In genomic region chr6:52213119-52213986, GRCm38 (mm10) we compare ENCODE assay signal across 7 mouse cellular contexts. TPM values are rescaled to one million over a fixed set of nuclear protein-coding genes. Genes with fewer than 3 reads are reported as not detected.
DNase-seq lines count a peak whose midpoint lies in the region; ATAC-seq and TF ChIP-seq lines count a peak whose summit lies in the region.

Gene Hoxa3, minus strand, starts transcription at chr6:52213336.
Gene Gm28308, minus strand, starts transcription at chr6:52213339.

- peak; percentile 49 for TF ChIP-seq POLR2A in CH12.LX (IDR thresholded peaks at IDR 0.05; ENCODE audit: low read depth, low read length)

- DNase-seq in CH12.LX (ENCODE audit: extremely low read depth): no peak
- peak; percentile 85 for DNase-seq in adrenal gland, postnatal 14 days
- peak; percentile 82 for DNase-seq in skeletal muscle tissue, adult 2 months (ENCODE audit: low read depth, low spot score)
- DNase-seq in frontal cortex, postnatal 10 days (ENCODE audit: low spot score in 2 of 2): no peak

- dilution Hi-C loops in CH12.LX (cut with MboI; ENCODE audit: extremely low pct_ligation_motif_present, extremely low pct_unique_long_range_greater_than_20kb, low sequenced_read_pairs): no loop called here

- TF ChIP-seq RAD21 in CH12.LX (IDR thresholded peaks at IDR 0.05; ENCODE audit: low read depth, low read length): no peak

- peaks cover 4 to 17% of the 10 kb centered on the region in 2 experiments; a peak in 2 of 4 replicates for H3K4me1 ChIP-seq in CH12.LX (ENCODE audit: control insufficient read depth in 1 of 2, insufficient read depth in 2 of 2)
- peaks cover 64% of the 10 kb centered on the region for H3K4me1 ChIP-seq in limb, embryonic 15.5 days

- peak within 1 kb of the TSS; percentile 75 for H3K27ac ChIP-seq in CH12.LX (ENCODE audit: insufficient read depth, low read depth)
- H3K27ac ChIP-seq in limb, embryonic 15.5 days: peak within 1 kb of the TSS; percentile 90

- TF ChIP-seq CTCF in CH12.LX (conservative IDR thresholded peaks at IDR 0.05 in 1 of 2, IDR thresholded peaks at IDR 0.05 in 1 of 2; ENCODE audit: low read depth in 2 of 2, low read length in 2 of 2): no peak

- in situ Hi-C loops in CH12.LX (cut with MboI; ENCODE audit: low pct_ligation_motif_present, low pct_unique_long_range_greater_than_20kb, low sequenced_read_pairs): loop anchor here (10.0 to 25.0 kb wide), 2 partner anchors 201 to 349 kb away; partner anchors contain the start of gene Skap2

- no peaks in the 10 kb centered on the region for H3K79me2 ChIP-seq in CH12.LX (replicated peaks; ENCODE audit: control insufficient read depth, extremely low read depth, insufficient read depth, poor library complexity, severe bottlenecking)

- peak within 1 kb of the TSS; percentile 41 for H3K9ac ChIP-seq in CH12.LX (ENCODE audit: insufficient read depth, low read depth)
- H3K9ac ChIP-seq in limb, embryonic 15.5 days: peak within 1 kb of the TSS; percentile 69

- peaks cover 32% of the 10 kb centered on the region for H3K9me3 ChIP-seq in CH12.LX (replicated peaks; ENCODE audit: low read length)
- no peaks in the 10 kb centered on the region for H3K9me3 ChIP-seq in limb, embryonic 15.5 days

- peak within 1 kb of the TSS in 2 of 3 experiments; percentile 53 to 57 for H3K4me3 ChIP-seq in CH12.LX (replicated peaks in 1 of 3; ENCODE audit: low read depth in 2 of 3, low read length in 2 of 3, poor library complexity in 1 of 3)
- H3K4me3 ChIP-seq in limb, embryonic 15.5 days: peak within 1 kb of the TSS; percentile 55

- 3% methylated on average over 38 of the region's 38 CpGs for WGBS in limb, embryonic 15.5 days

- peaks cover 2% of the 10 kb centered on the region for H3K27me3 ChIP-seq in CH12.LX (replicated peaks)
- H3K27me3 ChIP-seq in limb, embryonic 15.5 days: peaks cover 40% of the 10 kb centered on the region

- H3K36me3 ChIP-seq in CH12.LX (replicated peaks in 1 of 2; ENCODE audit: control insufficient read depth in 1 of 2, insufficient read depth in 1 of 2, low read length in 1 of 2): peaks cover 0 to 4% of the 10 kb centered on the region in 2 experiments
- H3K36me3 ChIP-seq in limb, embryonic 15.5 days: no peaks in the 10 kb centered on the region

- no peak for TF ChIP-seq EP300 in CH12.LX (IDR thresholded peaks at IDR 0.05; ENCODE audit: low read length)

- peak; percentile 29 to 46; a peak in 3 of 4 replicates for ATAC-seq in hematopoietic stem cell, adult 5-6 weeks (replicated peaks in 1 of 2; ENCODE audit: insufficient read depth in 1 of 2, low FRiP score in 2 of 2, low TSS enrichment in 1 of 2, low read depth in 1 of 2, poor library complexity in 2 of 2, severe bottlenecking in 2 of 2)
- peak; percentile 41 for ATAC-seq in limb, embryonic 15.5 days (ENCODE audit: insufficient number of reproducible peaks, low FRiP score, low TSS enrichment, low read depth)
- ATAC-seq in frontal cortex, adult (ENCODE audit: low TSS enrichment): no peak

- H3K4me2 ChIP-seq in CH12.LX (ENCODE audit: insufficient read depth, low read depth, poor library complexity, severe bottlenecking): peak within 1 kb of the TSS; percentile 59
- peak within 1 kb of the TSS; percentile 69 for H3K4me2 ChIP-seq in limb, embryonic 15.5 days

TF ChIP-seq in CH12.LX, 34 proteins besides CTCF, POLR2A, EP300 and RAD21:
- TF ChIP-seq NELFE (IDR thresholded peaks at IDR 0.05; ENCODE audit: low read depth, low read length): no peak
- TF ChIP-seq BHLHE40 (IDR thresholded peaks at IDR 0.05; ENCODE audit: low read depth, low read length): no peak
- no peak for TF ChIP-seq RCOR1 (conservative IDR thresholded peaks at IDR 0.05; ENCODE audit: low read depth, low read length)
- no peak for TF ChIP-seq MEF2A (IDR thresholded peaks at IDR 0.05; ENCODE audit: borderline replicate concordance, low read depth, low read length)
- TF ChIP-seq ETS1 (conservative IDR thresholded peaks at IDR 0.05; ENCODE audit: low read depth, low read length): no peak
- no peak for TF ChIP-seq TBP (conservative IDR thresholded peaks at IDR 0.05; ENCODE audit: low read depth, low read length)
- TF ChIP-seq ZNF384 (IDR thresholded peaks at IDR 0.05; ENCODE audit: low read depth, low read length): peak; percentile 37; the same call in 1 of the 2 replicates

RNA-seq across cellular contexts. Expression of gene Hoxa3, which starts in this region (rescaled TPM):
- total RNA-seq in CH12.LX (2012; rRNA removed) (0.25 and 0.38 TPM in 2 replicates), CH12.LX (2014; rRNA removed) (0.08 TPM in 1 of 2 replicates, not detected in the other)
- 0.34 and 0.37 TPM in 2 replicates for polyA plus RNA-seq in CH12.LX (2012; ENCODE audit: insufficient read length, low read depth)
- 6.9 and 10.5 TPM in 2 replicates for total RNA-seq in adrenal gland, postnatal 14 days (2021)
- 3.7 and 6.3 TPM in 2 replicates for total RNA-seq in hematopoietic stem cell, adult 5-6 weeks (2017)
- 2.2 and 2.5 TPM in 2 replicates for polyA plus RNA-seq in limb, embryonic 15.5 days (2015; fragmentation: Nextera tagmentation; extraction: Ambion mirVana)

RNA-seq across cellular contexts. Expression of gene Gm28308, which starts in this region (rescaled TPM):
- total RNA-seq in CH12.LX (2012; rRNA removed): not detected in 2 replicates
- total RNA-seq in CH12.LX (2014; rRNA removed): not detected in 2 replicates
- not detected in 2 replicates for polyA plus RNA-seq in CH12.LX (2012; ENCODE audit: insufficient read length, low read depth)
- total RNA-seq in adrenal gland, postnatal 14 days (2021): 1.3 and 1.4 TPM in 2 replicates
- total RNA-seq in hematopoietic stem cell, adult 5-6 weeks (2017): not detected in 2 replicates
- 0.70 TPM in 1 of 2 replicates, not detected in the other for polyA plus RNA-seq in limb, embryonic 15.5 days (2015; fragmentation: Nextera tagmentation; extraction: Ambion mirVana)

Comparison
In these comparisons a context has a peak if more than half of its experiments do, and no peak if none do; other contexts are left out.
1. DNase-seq: peak in adrenal gland, postnatal 14 days (single experiment) and skeletal muscle tissue, adult 2 months (single experiment); none in CH12.LX (single experiment) and frontal cortex, postnatal 10 days (0 of 2).